Mouse (Mus musculus) adrenal gland, adult 18-20 months (tissue): ENCODE results near the gene Tmod3. TPM values are rescaled to one million over a fixed set of nuclear protein-coding genes. Genes with fewer than 3 reads are reported as not detected.
"Not testable (repeated sequence)": the region's sequence is repeated elsewhere in the genome, so short reads cannot be mapped to it uniquely, and the experiment has no call there.

Source experiments
- DNase-seq, 2 experiments: peaks; one replicate each; pipeline ENCODE4 v3.0.0; 2021 to 2022; ENCODE audit warnings: low spot score in 2 of 2
- total RNA-seq, 2 experiments: library from RNA; stranded (reverse); gene quantifications; 1 replicate in 1 of 2; 2 replicates in 1 of 2; pipeline ENCODE4 v1.2.3; 2021

The Tmod3 gene
- total RNA-seq, 2 experiments from 2014 or later = 57.4 to 60.2 TPM

- DNase-seq = no peak
These were observed 48.1 kb downstream of the Tmod3 start for GRCm38 (mm10) chr9:75511236-75511939.

DNA sequence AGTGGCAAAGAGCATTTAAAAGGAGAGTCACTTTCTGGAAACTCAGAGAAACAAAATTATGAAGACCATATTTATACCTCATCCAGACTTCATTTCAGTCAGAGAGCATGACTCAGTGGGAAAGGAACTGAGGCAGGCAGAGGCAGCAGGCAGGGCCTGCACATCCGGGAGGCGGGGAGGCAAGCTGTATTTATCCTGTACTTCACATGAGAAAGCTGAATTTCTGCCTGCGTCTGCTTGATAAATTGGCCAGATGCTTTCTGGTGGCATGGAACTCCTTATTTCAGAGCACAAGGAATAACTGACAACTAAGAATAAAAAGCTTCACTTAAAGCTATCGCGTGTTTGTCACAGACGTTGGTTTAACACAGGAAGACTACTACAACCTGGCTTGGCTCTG, 55.1 kb downstream of the Tmod3 start:
- DNase-seq = no peak

- no peak for DNase-seq
These were observed 60.9 kb downstream of the Tmod3 start for GRCm38 (mm10) chr9:75498571-75498970.

DNA sequence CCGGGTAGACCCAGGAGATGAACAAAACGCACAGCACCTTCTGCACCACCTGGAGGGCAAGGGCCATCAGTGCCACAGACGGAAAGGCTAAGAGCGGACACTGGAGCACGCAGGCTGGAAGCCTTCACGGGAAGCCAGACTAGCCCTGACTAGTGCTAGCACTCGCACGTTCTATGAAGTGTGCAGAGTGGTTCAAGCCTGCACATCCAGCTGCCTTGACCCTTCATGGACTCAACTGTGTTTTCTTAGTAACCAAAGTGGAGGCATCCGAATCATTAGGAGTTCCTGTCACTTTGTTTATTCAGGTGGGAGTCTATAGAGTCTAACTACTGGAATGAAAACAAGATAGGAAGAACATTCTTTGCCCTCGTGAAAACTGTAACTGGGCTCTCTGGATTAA, 63.5 kb downstream of the Tmod3 start:
- no peak for DNase-seq

GRCm38 (mm10) chr9:75494407-75495005, 65.0 kb downstream of the Tmod3 start:
- DNase-seq = no peak

DNA sequence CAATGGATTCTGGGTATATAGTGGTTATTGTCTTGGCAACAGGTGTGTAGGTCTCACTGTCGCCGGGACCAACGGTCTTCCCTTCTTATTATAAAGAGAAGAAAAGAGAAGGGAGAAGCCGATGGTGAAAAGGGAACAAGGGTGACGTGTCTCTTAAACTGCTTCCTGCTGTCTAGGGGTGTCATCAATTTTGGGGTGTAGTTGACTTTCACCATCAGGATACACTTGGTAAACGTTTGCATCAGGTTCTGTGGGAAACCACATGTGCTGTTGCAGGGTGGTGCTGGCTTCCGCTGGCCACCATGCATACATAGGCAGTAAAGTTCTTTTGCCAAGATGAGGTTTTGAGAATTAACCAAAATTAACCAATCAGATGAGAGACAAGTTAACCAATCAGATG, 71.2 kb downstream of the Tmod3 start:
- not testable (repeated sequence) for DNase-seq

DNA sequence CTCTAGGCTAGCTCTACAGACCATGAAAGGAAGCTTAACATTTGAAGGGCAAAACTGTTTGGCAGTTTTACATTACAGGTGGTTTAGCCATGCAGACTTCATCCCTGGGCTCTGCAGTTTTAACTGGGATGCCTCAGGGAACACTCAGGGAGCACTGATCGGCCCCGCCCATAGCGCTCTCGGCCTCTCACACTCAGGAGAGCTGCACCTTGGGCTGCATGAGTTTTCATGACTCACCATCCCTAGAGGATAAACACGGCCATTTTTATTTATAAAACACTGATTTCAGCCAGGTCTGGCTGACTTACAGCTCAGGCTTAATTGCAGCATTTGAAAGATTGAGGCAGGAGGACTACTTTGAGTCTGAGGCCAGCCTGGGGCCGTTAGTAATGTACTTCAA, 74.2 kb downstream of the Tmod3 start:
- DNase-seq = no peak

DNA sequence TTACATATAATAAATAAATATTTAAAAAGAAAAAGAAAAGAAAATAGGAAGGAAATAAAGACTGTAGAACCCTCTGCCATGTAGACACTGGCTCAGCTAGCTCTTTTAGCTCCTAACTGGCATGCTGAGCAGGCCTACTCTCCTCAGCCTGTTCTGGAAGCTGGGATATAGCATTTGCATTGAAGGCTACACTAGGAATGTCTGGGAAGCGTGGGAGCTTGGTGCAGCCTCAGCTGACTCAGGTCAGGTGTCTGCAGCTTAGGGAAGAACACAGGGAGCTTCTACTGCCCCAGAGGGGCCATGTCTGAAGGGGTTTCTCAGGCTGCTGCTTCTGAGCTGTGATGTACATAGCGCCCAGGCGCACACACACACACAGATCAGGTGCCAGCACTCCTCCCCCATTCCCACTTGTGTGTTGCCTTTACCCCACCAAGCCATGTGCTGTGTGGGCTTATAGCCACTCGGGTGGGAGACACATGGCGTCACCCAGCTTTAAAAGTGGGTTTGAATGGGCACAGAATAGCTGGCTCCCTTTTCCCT, 78.9 kb downstream of the Tmod3 start:
- DNase-seq = no peak

- DNase-seq = no peak
These were observed 80.2 kb downstream of the Tmod3 start for GRCm38 (mm10) chr9:75479106-75479725.

GRCm38 (mm10) chr9:75477212-75477611, 82.2 kb downstream of the Tmod3 start:
- DNase-seq = no peak

- no peak for DNase-seq
These were observed 91.2 kb downstream of the Tmod3 start for GRCm38 (mm10) chr9:75468297-75468696.

DNA sequence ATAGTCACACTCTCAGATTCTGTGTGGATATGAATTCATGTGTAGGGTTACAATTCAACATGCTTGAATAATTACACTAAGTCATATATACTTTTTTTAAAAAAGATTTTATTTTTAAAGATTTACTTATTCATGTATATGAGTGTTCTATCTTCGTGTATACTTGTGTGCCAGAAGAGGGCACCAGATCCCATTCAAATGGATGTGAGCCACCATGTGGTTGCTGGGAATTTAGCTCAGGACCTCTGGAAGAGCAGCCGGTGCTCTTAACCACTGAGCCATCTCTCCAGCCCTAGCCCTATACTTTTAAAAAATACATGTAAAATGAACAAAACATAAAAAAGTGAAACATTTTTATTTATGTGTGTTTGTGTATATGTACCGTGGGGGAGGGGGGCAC, 91.9 kb downstream of the Tmod3 start:
- DNase-seq = no peak

DNA sequence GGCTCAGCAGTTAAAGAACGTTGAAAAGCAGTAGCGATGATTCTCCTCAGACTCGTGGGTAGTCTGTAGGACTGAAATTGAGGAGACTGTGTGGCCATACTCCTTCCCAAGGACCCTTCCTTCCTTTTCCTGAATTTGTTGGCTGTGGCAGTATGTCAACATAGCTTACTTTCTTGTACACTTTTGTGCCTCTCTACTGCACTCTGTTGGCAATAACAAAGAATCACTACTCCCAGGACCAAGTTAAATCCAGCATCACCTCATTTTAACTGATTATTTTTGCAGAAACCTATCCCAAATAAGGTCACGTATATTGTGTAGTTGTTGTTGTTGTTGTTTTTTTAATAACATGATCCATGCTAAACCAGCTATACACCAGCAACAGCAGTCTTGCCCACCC, 92.8 kb downstream of the Tmod3 start:
- no peak for DNase-seq

DNA sequence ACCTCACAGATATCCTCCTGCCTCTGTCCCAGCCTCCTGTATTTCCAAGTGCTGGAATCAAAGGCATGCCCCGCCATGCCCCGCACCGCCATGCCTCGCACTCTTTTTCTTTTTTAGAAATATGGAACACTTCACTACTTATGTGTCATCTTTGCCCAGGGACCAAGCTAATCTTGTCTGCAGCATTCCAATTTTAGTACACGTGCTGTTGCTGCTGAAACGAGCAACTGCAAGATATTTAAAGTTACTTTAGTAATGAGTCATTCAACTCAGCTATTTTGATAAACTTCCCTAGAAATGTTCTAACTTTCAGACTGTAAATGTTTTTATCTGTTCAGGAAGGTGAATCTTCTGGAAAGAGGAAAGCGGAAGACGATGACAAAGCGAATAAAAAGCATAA, 93.6 kb downstream of the Tmod3 start:
- no peak for DNase-seq

DNA sequence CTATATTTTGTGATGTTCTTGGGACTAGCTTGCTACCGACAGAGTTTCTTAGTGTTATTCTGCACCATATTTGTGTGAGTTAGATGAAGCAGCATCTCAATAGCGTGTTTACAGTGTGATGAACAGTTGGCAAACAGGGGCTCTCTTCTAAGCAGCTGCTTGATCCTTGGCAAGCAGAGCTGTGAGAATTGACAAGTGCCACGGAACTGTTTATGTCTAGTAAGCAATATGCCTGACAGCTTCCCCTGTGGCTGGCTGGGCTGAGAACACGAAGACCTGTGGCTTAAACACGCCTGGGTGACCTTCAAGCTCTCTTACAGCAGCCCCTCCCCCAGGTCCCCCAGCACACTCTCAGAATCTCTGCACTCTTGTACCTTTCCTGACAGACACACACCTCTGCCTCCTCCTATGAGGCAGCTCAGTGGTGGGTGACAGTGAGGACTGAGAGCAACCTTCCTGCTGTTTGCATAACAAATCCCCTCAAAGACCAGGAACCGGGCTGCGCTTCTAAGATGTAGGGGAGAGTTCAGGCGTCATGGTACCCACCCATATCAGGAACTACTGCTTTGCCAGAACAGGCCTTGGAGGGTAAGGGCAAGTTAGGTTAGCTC, 96.3 kb downstream of the Tmod3 start:
- no peak for DNase-seq

GRCm38 (mm10) chr9:75455684-75456083, 103.8 kb downstream of the Tmod3 start:
- DNase-seq = no peak

GRCm38 (mm10) chr9:75453994-75454393, 105.5 kb downstream of the Tmod3 start:
- DNase-seq = no peak

- no peak for DNase-seq
These were observed 111.4 kb downstream of the Tmod3 start for GRCm38 (mm10) chr9:75448021-75448420.
